Mouse (Mus musculus) G1E (cell line): ENCODE data around the gene Ankrd54.

ENCODE experiments used
- CTCF ChIP-seq: IDR thresholded peaks from 2 replicates; pipeline ENCODE4 v1.5.1; 2012; ENCODE audit warnings: low read depth, low read length, inconsistent platforms, mixed read lengths
- GATA1 ChIP-seq: IDR thresholded peaks from 2 replicates; pipeline ENCODE4 v1.6.1; 2012; ENCODE audit warnings: borderline replicate concordance, low read length, inconsistent platforms, mixed read lengths
- GATA2 ChIP-seq: IDR thresholded peaks from 2 replicates; pipeline ENCODE4 v1.6.1; 2012; ENCODE audit warnings: low read depth, low read length, inconsistent platforms, borderline replicate concordance
- POLR2AphosphoS5 ChIP-seq: IDR thresholded peaks from 2 replicates; pipeline ENCODE4 v1.6.1; 2012; ENCODE audit warnings: low read depth, low read length, inconsistent platforms; ENCODE audit not compliant: insufficient replicate concordance
- TAL1 ChIP-seq: conservative IDR thresholded peaks from 2 replicates; pipeline ENCODE4 v1.6.1; 2012; ENCODE audit warnings: low read depth, low read length, inconsistent platforms, mixed read lengths

- TF ChIP-seq CTCF = no peak
- no peak for TF ChIP-seq POLR2AphosphoS5
- no peak for TF ChIP-seq GATA1
- TF ChIP-seq TAL1 = no peak
- TF ChIP-seq GATA2 = no peak
Observed at GRCm38 (mm10) chr15:79052366-79052765, 10.3 kb downstream of the Ankrd54 start.
